Mouse (Mus musculus): ENCODE data around the gene Il17rd. TPM values are rescaled to one million over a fixed set of nuclear protein-coding genes. Genes with fewer than 3 reads are reported as not detected.

Gene Il17rd
- polyA plus RNA-seq, 2 experiments = 6.0 to 15.4 TPM

DNA sequence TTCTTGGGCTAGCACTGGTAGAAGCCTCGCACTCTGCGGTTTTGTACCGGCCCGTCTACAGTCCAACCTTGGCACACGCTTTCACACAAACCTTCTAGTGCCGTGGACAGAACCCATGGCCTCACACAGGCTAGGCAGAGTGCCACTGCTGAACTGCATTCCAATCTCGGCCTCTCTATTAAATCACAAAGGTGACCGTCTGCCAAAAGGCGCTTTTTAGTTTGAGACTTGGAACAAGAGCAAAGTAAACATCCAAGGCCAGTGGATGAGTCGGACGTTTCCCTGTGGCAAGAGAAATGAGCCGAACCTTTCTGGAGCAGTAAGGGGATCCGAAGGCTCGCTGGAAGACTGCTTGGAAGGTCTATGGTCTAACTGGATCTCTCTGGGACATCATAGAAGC lies 18.9 kb upstream of the Il17rd start:
- 86% methylated on average over 14 of the region's 14 CpGs for WGBS
- TF ChIP-seq POLR2A (IDR thresholded peaks at IDR 0.05; ENCODE audit: borderline replicate concordance, extremely low read depth, insufficient read depth, insufficient read length) = no peak
- no peaks in the 10 kb centered on the region for H3K9me3 ChIP-seq (ENCODE audit: control insufficient read depth, low read length)

DNA sequence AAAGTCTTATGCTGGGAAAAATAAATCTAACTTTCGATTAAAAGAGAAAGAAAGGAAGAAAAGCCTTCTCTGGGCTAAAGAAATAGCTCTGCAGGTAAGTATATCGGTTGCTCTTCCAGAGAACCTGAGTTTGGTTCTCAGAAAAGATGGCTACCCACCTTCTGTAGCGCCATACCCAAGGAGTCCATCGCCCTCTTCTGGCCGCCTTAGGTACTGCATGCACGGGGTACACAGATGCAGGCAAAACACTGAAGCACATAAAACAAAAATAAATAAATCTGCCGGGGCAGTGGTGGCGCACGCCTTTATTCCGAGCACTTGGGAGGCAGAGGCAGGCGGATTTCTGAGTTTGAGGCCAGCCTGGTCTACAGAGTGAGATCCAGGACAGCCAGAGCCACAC lies 15.9 kb upstream of the Il17rd start:
- H3K27ac ChIP-seq (replicated peaks; ENCODE audit: low read depth, low read length) = no peak overlapping the region
- H3K9ac ChIP-seq (ENCODE audit: low read depth, low read length, severe bottlenecking) = no peak overlapping the region
- H3K36me3 ChIP-seq (ENCODE audit: control insufficient read depth, insufficient read depth, low read length) = no peaks in the 10 kb centered on the region
- H3K4me1 ChIP-seq (ENCODE audit: control insufficient read depth, insufficient read depth, low read length) = no peaks in the 10 kb centered on the region
- no peaks in the 10 kb centered on the region for H3K9me3 ChIP-seq (ENCODE audit: control insufficient read depth, low read length)
- no peaks in the 10 kb centered on the region for H3K27me3 ChIP-seq (ENCODE audit: control insufficient read depth, insufficient read depth, low read length)
- H3K4me2 ChIP-seq (replicated peaks; ENCODE audit: low read depth, low read length, severe bottlenecking) = no peak overlapping the region
- DNase-seq (ENCODE audit: low spot score) (no peak), ATAC-seq (ENCODE audit: low FRiP score, low read depth) (no peak)
- H3K4me3 ChIP-seq (replicated peaks; ENCODE audit: low read length) = no peak overlapping the region
- 37% methylated on average over 11 of the region's 11 CpGs for WGBS
- TF ChIP-seq POLR2A (IDR thresholded peaks at IDR 0.05; ENCODE audit: borderline replicate concordance, extremely low read depth, insufficient read depth, insufficient read length) = no peak

More for the DNA sequence above, 18.9 kb upstream of the Il17rd start:
- H3K4me3 ChIP-seq (replicated peaks; ENCODE audit: low read length) = no peak overlapping the region
- H3K9ac ChIP-seq (ENCODE audit: low read depth, low read length, severe bottlenecking) = no peak overlapping the region
- no peaks in the 10 kb centered on the region for H3K36me3 ChIP-seq (ENCODE audit: control insufficient read depth, insufficient read depth, low read length)
- no peaks in the 10 kb centered on the region for H3K4me1 ChIP-seq (ENCODE audit: control insufficient read depth, insufficient read depth, low read length)
- ATAC-seq (ENCODE audit: low FRiP score, low read depth) = no peak
- no peak overlapping the region for H3K4me2 ChIP-seq (replicated peaks; ENCODE audit: low read depth, low read length, severe bottlenecking)
- DNase-seq (ENCODE audit: low spot score) = no peak
- H3K27me3 ChIP-seq (ENCODE audit: control insufficient read depth, insufficient read depth, low read length) = no peaks in the 10 kb centered on the region
- H3K27ac ChIP-seq (replicated peaks; ENCODE audit: low read depth, low read length) = no peak overlapping the region

DNA sequence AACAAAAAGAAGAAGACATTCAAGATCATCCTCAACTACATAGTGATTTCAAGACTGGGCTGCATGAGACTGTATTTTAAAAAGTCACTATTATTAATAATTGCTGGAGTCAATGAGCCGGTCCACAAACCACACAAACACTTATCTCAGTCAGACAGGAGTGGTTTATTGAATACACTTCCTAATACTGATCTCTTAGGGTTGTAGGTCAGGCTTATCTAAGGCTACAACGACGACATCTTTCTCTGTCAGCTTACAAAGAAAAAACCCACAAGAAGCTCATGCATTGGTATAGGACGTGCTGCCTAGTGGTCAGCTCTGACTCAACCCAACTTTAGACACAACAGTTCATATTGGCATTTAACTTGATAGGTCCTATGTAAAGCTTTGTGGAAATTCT lies 14.1 kb upstream of the Il17rd start:
- Histone ChIP-seq H3K27ac (replicated peaks; ENCODE audit: low read depth, low read length) (no peak overlapping the region), H3K9ac (ENCODE audit: low read depth, low read length, severe bottlenecking) (no peak overlapping the region), H3K9me3 (ENCODE audit: control insufficient read depth, low read length) (no peaks in the 10 kb centered on the region), H3K4me1 (ENCODE audit: control insufficient read depth, insufficient read depth, low read length) (no peaks in the 10 kb centered on the region), H3K4me2 (replicated peaks; ENCODE audit: low read depth, low read length, severe bottlenecking) (no peak overlapping the region), H3K4me3 (replicated peaks; ENCODE audit: low read length) (no peak overlapping the region), H3K27me3 (ENCODE audit: control insufficient read depth, insufficient read depth, low read length) (no peaks in the 10 kb centered on the region), H3K36me3 (ENCODE audit: control insufficient read depth, insufficient read depth, low read length) (no peaks in the 10 kb centered on the region)
- WGBS = 84% methylated on average over 4 of the region's 4 CpGs
- no peak for ATAC-seq (ENCODE audit: low FRiP score, low read depth)
- no peak for TF ChIP-seq POLR2A (IDR thresholded peaks at IDR 0.05; ENCODE audit: borderline replicate concordance, extremely low read depth, insufficient read depth, insufficient read length)
- DNase-seq (ENCODE audit: low spot score) = no peak

DNA sequence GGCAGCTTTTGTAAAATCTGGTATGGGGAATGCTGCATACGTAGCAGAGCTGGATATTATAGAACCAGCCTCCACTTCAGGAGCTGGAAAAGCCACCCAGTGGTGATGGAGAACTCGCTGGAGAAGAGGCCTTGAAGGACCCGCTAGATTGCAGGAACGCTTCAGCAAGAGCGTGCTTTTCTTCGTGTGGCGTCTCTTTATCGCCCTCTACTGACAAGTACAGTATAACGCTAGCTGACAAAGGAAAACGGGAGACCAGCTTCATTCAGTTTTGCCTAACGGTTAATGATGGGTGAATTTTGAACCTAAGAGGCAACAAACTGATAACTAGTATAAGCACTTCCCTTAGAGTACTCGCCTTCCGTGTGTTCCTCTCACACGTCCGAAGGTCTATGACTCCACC lies 9.0 kb upstream of the Il17rd start:
- no peak overlapping the region for H3K4me2 ChIP-seq (replicated peaks; ENCODE audit: low read depth, low read length, severe bottlenecking)
- H3K36me3 ChIP-seq (ENCODE audit: control insufficient read depth, insufficient read depth, low read length) = no peaks in the 10 kb centered on the region
- H3K9ac ChIP-seq (ENCODE audit: low read depth, low read length, severe bottlenecking) = no peak overlapping the region
- peak; percentile 89 for DNase-seq (ENCODE audit: low spot score)
- TF ChIP-seq POLR2A (IDR thresholded peaks at IDR 0.05; ENCODE audit: borderline replicate concordance, extremely low read depth, insufficient read depth, insufficient read length) = no peak
- no peaks in the 10 kb centered on the region for H3K4me1 ChIP-seq (ENCODE audit: control insufficient read depth, insufficient read depth, low read length)
- no peaks in the 10 kb centered on the region for H3K27me3 ChIP-seq (ENCODE audit: control insufficient read depth, insufficient read depth, low read length)
- 4% methylated on average over 15 of the region's 15 CpGs for WGBS
- no peak overlapping the region for H3K4me3 ChIP-seq (replicated peaks; ENCODE audit: low read length)
- peak; percentile 67; the same call in 1 of the 2 replicates for ATAC-seq (ENCODE audit: low FRiP score, low read depth)
- H3K9me3 ChIP-seq (ENCODE audit: control insufficient read depth, low read length) = no peaks in the 10 kb centered on the region
- no peak overlapping the region; the same call in 1 of the 2 replicates for H3K27ac ChIP-seq (replicated peaks; ENCODE audit: low read depth, low read length)

DNA sequence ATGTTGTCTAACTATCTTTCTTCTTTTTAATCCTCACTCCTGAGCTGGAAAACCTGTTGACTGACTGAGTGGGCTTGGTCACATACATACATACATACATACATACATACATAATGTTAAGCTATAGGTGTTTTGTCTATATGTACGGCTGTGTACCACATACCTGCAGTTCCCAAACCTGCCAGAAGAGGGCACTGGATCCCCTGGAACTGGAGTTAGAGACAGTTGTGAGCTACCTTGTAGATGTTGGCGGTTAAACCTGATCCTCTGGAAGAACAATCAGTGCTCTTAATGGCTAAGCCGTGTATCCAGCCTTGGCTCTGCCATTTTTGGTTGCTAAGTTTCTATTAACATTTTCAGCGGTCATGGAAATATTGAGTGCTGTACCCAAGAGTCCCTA lies 7.6 kb upstream of the Il17rd start:
- Histone ChIP-seq H3K36me3 (ENCODE audit: control insufficient read depth, insufficient read depth, low read length) (no peaks in the 10 kb centered on the region), H3K4me1 (ENCODE audit: control insufficient read depth, insufficient read depth, low read length) (no peaks in the 10 kb centered on the region), H3K9ac (ENCODE audit: low read depth, low read length, severe bottlenecking) (no peak overlapping the region), H3K4me2 (replicated peaks; ENCODE audit: low read depth, low read length, severe bottlenecking) (no peak overlapping the region), H3K27ac (replicated peaks; ENCODE audit: low read depth, low read length) (no peak overlapping the region), H3K27me3 (ENCODE audit: control insufficient read depth, insufficient read depth, low read length) (no peaks in the 10 kb centered on the region), H3K9me3 (ENCODE audit: control insufficient read depth, low read length) (no peaks in the 10 kb centered on the region), H3K4me3 (replicated peaks; ENCODE audit: low read length) (no peak overlapping the region)
- peak; percentile 52 for DNase-seq (ENCODE audit: low spot score)
- WGBS = 15% methylated on average over 4 of the region's 4 CpGs
- 0 out of 2 replicates have a peak, but pooled peaks have one; percentile 38 for ATAC-seq (ENCODE audit: low FRiP score, low read depth)
- TF ChIP-seq POLR2A (IDR thresholded peaks at IDR 0.05; ENCODE audit: borderline replicate concordance, extremely low read depth, insufficient read depth, insufficient read length) = no peak

DNA sequence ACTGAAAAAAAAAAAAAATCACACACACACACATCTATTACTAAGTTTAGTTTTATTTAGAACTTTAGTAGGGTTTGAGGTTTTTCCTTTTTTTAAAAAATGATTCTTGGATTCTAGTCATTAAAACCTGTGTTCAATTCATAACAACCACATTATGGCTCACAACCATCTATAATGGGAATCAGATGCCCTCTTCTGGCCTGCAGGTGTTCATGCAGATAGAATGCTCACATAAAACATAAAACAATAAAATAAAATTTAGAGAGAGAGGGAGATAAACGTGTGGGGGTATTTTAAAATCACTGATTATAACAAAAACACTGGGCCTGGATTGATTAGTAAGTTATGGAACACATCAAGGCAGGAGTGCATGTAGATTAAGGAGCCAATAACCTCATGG lies 1.2 kb upstream of the Il17rd start:
- TF ChIP-seq POLR2A (IDR thresholded peaks at IDR 0.05; ENCODE audit: borderline replicate concordance, extremely low read depth, insufficient read depth, insufficient read length) = no peak
- Histone ChIP-seq H3K4me3 (replicated peaks; ENCODE audit: low read length) (no peak overlapping the region), H3K4me1 (ENCODE audit: control insufficient read depth, insufficient read depth, low read length) (peaks cover 8% of the 10 kb centered on the region), H3K27ac (replicated peaks; ENCODE audit: low read depth, low read length) (no peak overlapping the region), H3K9ac (ENCODE audit: low read depth, low read length, severe bottlenecking) (no peak overlapping the region), H3K4me2 (replicated peaks; ENCODE audit: low read depth, low read length, severe bottlenecking) (no peak overlapping the region), H3K9me3 (ENCODE audit: control insufficient read depth, low read length) (no peaks in the 10 kb centered on the region), H3K36me3 (ENCODE audit: control insufficient read depth, insufficient read depth, low read length) (no peaks in the 10 kb centered on the region), H3K27me3 (ENCODE audit: control insufficient read depth, insufficient read depth, low read length) (no peaks in the 10 kb centered on the region)
- DNase-seq (ENCODE audit: low spot score) (no peak), ATAC-seq (ENCODE audit: low FRiP score, low read depth) (no peak)
- WGBS = 23% methylated on average over 1 of the region's 1 CpGs
